Mouse (Mus musculus) v-Abl transformed pro-B cells (cell line): ENCODE data around the gene Bex1.

Experiments
- in situ Hi-C, 2 experiments: fragments of 400-800 bp; cut with MboI; formaldehyde crosslinking; loops; one replicate each; pipeline ENCODE4 v1.15.1; 2025; ENCODE audit not compliant: unreplicated experiment in 2 of 2

Gene Bex1

GRCm38 (mm10) chrX:136172786-136173185, 42.5 kb downstream of the Bex1 start:
- in situ Hi-C loops: no loop called here

DNA sequence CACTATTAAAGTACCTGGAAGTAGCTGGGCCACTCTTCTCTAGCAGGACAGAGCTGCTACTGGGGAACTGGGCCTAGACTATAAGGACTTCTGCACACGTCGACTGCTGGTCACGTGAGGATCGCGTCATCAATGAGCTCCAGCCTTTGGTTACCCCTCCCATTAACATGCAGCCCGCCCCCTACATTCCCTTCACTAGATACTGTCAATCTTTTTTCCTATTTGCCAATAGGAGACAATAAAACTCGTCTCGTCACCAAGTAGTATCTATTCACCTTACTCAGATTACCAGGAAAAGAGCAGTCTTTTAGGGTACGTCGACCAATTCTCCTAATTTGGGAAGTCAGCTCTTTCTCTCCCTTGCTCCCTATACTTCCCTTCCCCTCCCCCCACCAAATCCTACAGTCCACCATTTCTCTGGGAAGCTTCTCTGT, 43.2 kb downstream of the Bex1 start, which contains the start of gene Tceal8:
TSS of gene Tceal8 (minus strand) at position 225 of the 434 bp plus-strand sequence.
- in situ Hi-C loops: no loop called here

DNA sequence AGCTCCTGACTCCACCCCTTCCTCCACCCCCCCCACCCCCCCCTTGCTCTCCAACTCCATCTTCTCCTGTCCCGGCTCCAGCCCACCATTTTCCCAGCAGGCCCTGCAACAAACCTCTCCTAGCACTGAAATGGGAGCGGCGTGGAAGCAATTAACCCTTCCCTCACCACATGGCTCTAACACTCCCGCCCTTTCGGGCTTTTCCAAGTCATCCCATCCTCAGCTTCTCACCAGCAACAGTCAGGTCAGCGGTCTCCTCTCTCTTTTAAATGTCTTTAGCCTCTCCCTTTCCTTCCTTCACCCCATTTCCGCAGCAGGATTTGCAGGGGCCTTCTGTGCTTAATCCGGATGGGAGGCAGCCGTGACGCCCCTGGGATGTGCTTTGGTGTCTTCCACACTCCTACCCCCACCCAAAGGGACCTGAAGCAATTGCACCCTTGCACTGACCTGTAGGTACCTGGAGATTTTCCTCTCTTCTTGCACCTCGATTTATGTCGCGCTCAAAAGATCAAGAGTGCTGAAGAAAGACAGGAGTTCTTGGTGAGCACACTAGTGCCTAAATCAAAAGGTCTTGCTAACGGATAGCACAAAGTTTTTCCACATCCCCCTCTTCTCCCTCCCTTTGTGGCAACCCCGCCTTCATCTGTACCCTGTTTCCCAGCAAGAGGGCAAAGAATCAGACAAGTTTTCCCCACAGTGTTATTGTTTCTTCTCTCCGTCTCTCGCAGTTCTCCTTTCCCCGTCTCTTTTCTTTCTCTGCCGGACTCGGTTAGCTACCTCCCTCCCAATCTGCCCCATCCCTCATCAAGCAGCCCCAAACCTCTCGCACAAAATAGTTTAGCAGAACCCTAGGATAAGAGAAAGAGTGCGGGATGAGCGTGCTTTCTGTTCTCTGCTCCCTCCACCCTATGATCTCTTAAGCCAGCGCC, 43.9 kb downstream of the Bex1 start:
- in situ Hi-C loops: no loop called here

- in situ Hi-C loops: no loop called here
Measured at GRCm38 (mm10) chrX:136170625-136171024, 44.7 kb downstream of the Bex1 start.
